8 mouse cellular contexts compared by ENCODE assay signal in genomic region chr6:94631051-94631778, GRCm38 (mm10).
DNase-seq lines count a peak whose midpoint lies in the region; ATAC-seq lines count a peak whose summit lies in the region.

No protein-coding gene starts in this region.

- no peak overlapping the region for H3K9ac ChIP-seq in embryonic facial prominence, embryonic 12.5 days
- no peak overlapping the region for H3K9ac ChIP-seq in neural tube, embryonic 12.5 days

- DNase-seq in layer of hippocampus, adult 11-12 months (ENCODE audit: low spot score): peak; percentile 35
- no peak for DNase-seq in layer of hippocampus, adult 9-10 months (ENCODE audit: low spot score)
- peak; percentile 38 to 56 for DNase-seq in layer of hippocampus, adult 8-10 months (ENCODE audit: low spot score in 2 of 2)
- no peak for DNase-seq in testis, postnatal 14 days (ENCODE audit: low spot score)
- DNase-seq in heart, postnatal 36 days: no peak
- no peak for DNase-seq in frontal cortex, postnatal 25 days (ENCODE audit: low spot score in 2 of 2)

- H3K27me3 ChIP-seq in embryonic facial prominence, embryonic 12.5 days: 0 out of 2 replicates have a peak, but pooled peaks cover 2% of the 10 kb centered on the region
- no peaks in the 10 kb centered on the region for H3K27me3 ChIP-seq in neural tube, embryonic 12.5 days (replicated peaks)

- peaks cover 49% of the 10 kb centered on the region for H3K4me1 ChIP-seq in embryonic facial prominence, embryonic 12.5 days
- H3K4me1 ChIP-seq in neural tube, embryonic 12.5 days: peaks cover 64% of the 10 kb centered on the region

- no peaks in the 10 kb centered on the region for H3K9me3 ChIP-seq in embryonic facial prominence, embryonic 12.5 days
- H3K9me3 ChIP-seq in neural tube, embryonic 12.5 days: no peaks in the 10 kb centered on the region

- H3K27ac ChIP-seq in embryonic facial prominence, embryonic 12.5 days: peak overlapping the region; percentile 18; the same call in 1 of the 2 replicates
- peak overlapping the region; percentile 29; the same call in 1 of the 2 replicates for H3K27ac ChIP-seq in neural tube, embryonic 12.5 days

- H3K4me2 ChIP-seq in embryonic facial prominence, embryonic 12.5 days (replicated peaks): no peak overlapping the region
- H3K4me2 ChIP-seq in neural tube, embryonic 12.5 days (replicated peaks): no peak overlapping the region

- intact Hi-C loops in heart, postnatal 36 days (cut with DNase I): no loop called here

- no peak overlapping the region for H3K4me3 ChIP-seq in embryonic facial prominence, embryonic 12.5 days
- H3K4me3 ChIP-seq in neural tube, embryonic 12.5 days: no peak overlapping the region

- H3K36me3 ChIP-seq in embryonic facial prominence, embryonic 12.5 days: peaks cover 11% of the 10 kb centered on the region; the same call in 1 of the 2 replicates
- peaks cover 6% of the 10 kb centered on the region for H3K36me3 ChIP-seq in neural tube, embryonic 12.5 days

- no peak for ATAC-seq in embryonic facial prominence, embryonic 12.5 days (ENCODE audit: insufficient number of reproducible peaks, insufficient read depth, low FRiP score, low TSS enrichment)
- peak; percentile 67 for ATAC-seq in neural tube, embryonic 12.5 days (ENCODE audit: low FRiP score, low read depth)

- WGBS in embryonic facial prominence, embryonic 12.5 days: 62% methylated on average over 7 of the region's 7 CpGs
- WGBS in neural tube, embryonic 12.5 days: 52% methylated on average over 7 of the region's 7 CpGs

Comparison
In these comparisons a context has a peak if more than half of its experiments do, and no peak if none do; other contexts are left out.
1. DNase-seq: peak in layer of hippocampus, adult 11-12 months (single experiment) and layer of hippocampus, adult 8-10 months (2 of 2); none in layer of hippocampus, adult 9-10 months (single experiment), testis, postnatal 14 days (single experiment), heart, postnatal 36 days (0 of 2) and frontal cortex, postnatal 25 days (0 of 2).